Mouse (Mus musculus): ENCODE results near the gene Galm.

DNA sequence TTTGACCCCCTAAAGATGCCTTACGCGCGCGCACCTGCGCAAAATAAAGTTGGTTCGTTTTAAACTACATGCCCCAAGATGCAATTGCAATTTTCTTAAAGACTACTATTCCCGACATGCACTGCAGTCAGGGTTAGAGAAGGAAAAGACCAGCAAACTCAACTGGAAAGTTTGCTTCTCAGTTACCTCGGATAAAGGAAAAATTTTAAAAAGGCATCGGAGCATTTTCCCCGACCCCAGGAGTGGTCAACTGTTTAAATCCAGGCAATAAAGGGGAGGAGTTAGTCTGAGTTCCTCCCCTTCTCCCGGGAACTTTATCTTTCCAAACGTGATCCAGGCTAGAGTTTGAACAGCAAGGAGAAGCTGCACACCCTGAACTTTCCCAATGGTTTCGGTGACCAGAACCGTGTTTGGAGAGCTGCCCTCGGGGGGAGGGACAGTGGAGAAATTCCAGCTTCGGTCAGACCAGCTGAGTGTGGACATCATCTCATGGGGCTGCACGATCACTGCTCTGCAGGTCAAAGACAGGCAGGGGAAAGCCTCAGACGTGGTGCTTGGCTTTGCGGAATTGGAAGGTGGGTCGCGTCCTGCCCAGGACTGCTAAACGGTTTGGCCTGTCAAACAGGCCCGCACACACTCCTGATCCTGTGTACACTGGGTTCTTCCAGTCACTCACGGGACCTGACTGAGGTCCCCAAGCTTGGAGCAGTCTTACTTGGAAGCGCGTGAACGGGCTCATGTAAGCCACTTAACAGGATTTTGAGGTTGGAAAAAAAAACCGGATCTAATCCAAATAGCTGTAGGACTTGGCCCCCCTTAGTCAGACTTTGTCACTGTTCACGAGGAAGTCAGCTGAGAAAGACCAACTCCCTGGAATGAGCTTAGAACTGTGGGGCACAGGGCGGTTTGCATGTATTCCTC is at the start of gene Galm:
- 0 out of 2 replicates have a peak, but pooled peaks have one; percentile 12 for TF ChIP-seq CTCF (IDR thresholded peaks at IDR 0.05; ENCODE audit: control insufficient read depth, insufficient read depth, low read length)
- no peak for TF ChIP-seq POLR2A (IDR thresholded peaks at IDR 0.05; ENCODE audit: borderline replicate concordance, control insufficient read depth, low read depth, low read length)

Measured in bone marrow, adult 2 months (tissue).